Mouse (Mus musculus): ENCODE results near the gene Gfm2.

GRCm38 (mm10) chr13:97201896-97202295 lies 64.2 kb downstream of the Gfm2 start:
- no peak for TF ChIP-seq POLR2A (IDR thresholded peaks at IDR 0.05; ENCODE audit: extremely low read depth, insufficient read depth, low read length)
- no peak for TF ChIP-seq CTCF (IDR thresholded peaks at IDR 0.05; ENCODE audit: low read depth, low read length)

All from liver, adult 2 months (tissue).